Mouse (Mus musculus) small intestine, adult 2 months (tissue): Measurements from ENCODE around the gene Porcn. TPM values are rescaled to one million over a fixed set of nuclear protein-coding genes. Genes with fewer than 3 reads are reported as not detected.

ENCODE experiments used
- H3K27ac ChIP-seq: fragments of 200-500 bp; 2 replicates; pipeline ENCODE4 v1.5.1; 2012; ENCODE audit warnings: low read depth, low read length, control low read depth, inconsistent platforms; ENCODE audit not compliant: insufficient read depth
- H3K27me3 ChIP-seq: fragments of 200-500 bp; 2 replicates; pipeline ENCODE4 v1.6.1; 2012; ENCODE audit warnings: mild to moderate bottlenecking, moderate library complexity, low read length, inconsistent platforms; ENCODE audit not compliant: control insufficient read depth, insufficient read depth
- H3K36me3 ChIP-seq: fragments of 200-500 bp; 2 replicates; pipeline ENCODE4 v1.6.1; 2012; ENCODE audit warnings: mild to moderate bottlenecking, low read length, control low read depth, inconsistent platforms; ENCODE audit not compliant: control insufficient read depth, insufficient read depth
- H3K4me1 ChIP-seq: fragments of 200-500 bp; 2 replicates; pipeline ENCODE4 v1.6.1; 2012; ENCODE audit warnings: low read length, inconsistent platforms, mixed read lengths; ENCODE audit not compliant: control insufficient read depth, insufficient read depth, insufficient read length
- H3K4me3 ChIP-seq: fragments of 200-500 bp; 2 replicates; pipeline ENCODE4 v1.5.1; 2012; ENCODE audit warnings: low read depth, mild to moderate bottlenecking, control low read depth, inconsistent platforms, low read length, moderate library complexity
- CTCF ChIP-seq: fragments of 200-500 bp; IDR thresholded peaks from 2 replicates; pipeline ENCODE4 v1.5.1; 2012; ENCODE audit warnings: low read depth, mild to moderate bottlenecking, control low read depth, inconsistent platforms, low read length, moderate library complexity, mixed read lengths; ENCODE audit not compliant: insufficient replicate concordance, insufficient read length; ENCODE audit errors: extremely low read depth
- POLR2A ChIP-seq: fragments of 200-500 bp; IDR thresholded peaks from 2 replicates; pipeline ENCODE4 v1.6.1; 2012; ENCODE audit warnings: low read depth, mild to moderate bottlenecking, control low read depth, inconsistent platforms, low read length, moderate library complexity
- WGBS: fragments of 180-500 bp; shearing (Covaris S2); methylation state at CpG from one replicate; pipeline ENCODE4 v1.1.7; 2018; 5-methylcytosine and 5-hydroxymethylcytosine counted together
- polyA plus RNA-seq: library from polyadenylated mRNA; depleted of rRNA; stranded (reverse); fragments of >200 nt; gene quantifications from 2 replicates; pipeline ENCODE4 v1.2.3, GENCODE M21; 2012

The Porcn gene
- polyA plus RNA-seq, 1 experiment, result 6.8 TPM

- TF ChIP-seq CTCF, result no peak
- TF ChIP-seq POLR2A, result no peak
- 0 out of 2 replicates have a peak, but pooled peaks cover 2% of the 10 kb centered on the region for H3K4me1 ChIP-seq
- H3K27ac ChIP-seq, result no peak overlapping the region
- WGBS, result 79% methylated on average over 2 of the region's 2 CpGs
- no peaks in the 10 kb centered on the region for H3K27me3 ChIP-seq
- H3K4me3 ChIP-seq, result no peak overlapping the region
- peaks cover 7% of the 10 kb centered on the region for H3K36me3 ChIP-seq
Measured at GRCm38 (mm10) chrX:8247680-8248079, 41.4 kb upstream of the Porcn start.

GRCm38 (mm10) chrX:8238804-8239395, 32.6 kb upstream of the Porcn start:
- no peak overlapping the region for H3K27ac ChIP-seq
- peaks cover 3% of the 10 kb centered on the region; the same call in 1 of the 2 replicates for H3K36me3 ChIP-seq
- TF ChIP-seq CTCF (no peak), POLR2A (no peak)
- H3K4me1 ChIP-seq, result no peaks in the 10 kb centered on the region
- no peak overlapping the region for H3K4me3 ChIP-seq
- H3K27me3 ChIP-seq, result no peaks in the 10 kb centered on the region
- WGBS, result 63% methylated on average over 13 of the region's 13 CpGs

- WGBS, result 79% methylated on average over 2 of the region's 2 CpGs
- Histone ChIP-seq H3K27ac (no peak overlapping the region), H3K4me1 (no peaks in the 10 kb centered on the region), H3K27me3 (no peaks in the 10 kb centered on the region), H3K4me3 (no peak overlapping the region), H3K36me3 (no peaks in the 10 kb centered on the region)
- TF ChIP-seq CTCF, result no peak
- TF ChIP-seq POLR2A, result no peak
Measured at GRCm38 (mm10) chrX:8236704-8237103, 30.4 kb upstream of the Porcn start.

- H3K4me3 ChIP-seq, result no peak overlapping the region
- no peaks in the 10 kb centered on the region for H3K27me3 ChIP-seq
- no peak overlapping the region for H3K27ac ChIP-seq
- 70% methylated on average over 3 of the region's 3 CpGs for WGBS
- TF ChIP-seq POLR2A (no peak), CTCF (no peak)
- H3K4me1 ChIP-seq, result no peaks in the 10 kb centered on the region
- no peaks in the 10 kb centered on the region for H3K36me3 ChIP-seq
Measured at GRCm38 (mm10) chrX:8233602-8234001, 27.3 kb upstream of the Porcn start.

GRCm38 (mm10) chrX:8230272-8230671, 23.9 kb upstream of the Porcn start:
- H3K27ac ChIP-seq, result no peak overlapping the region
- H3K27me3 ChIP-seq, result no peaks in the 10 kb centered on the region
- 87% methylated on average over 4 of the region's 4 CpGs for WGBS
- no peak overlapping the region for H3K4me3 ChIP-seq
- no peaks in the 10 kb centered on the region for H3K4me1 ChIP-seq
- no peaks in the 10 kb centered on the region for H3K36me3 ChIP-seq
- no peak for TF ChIP-seq CTCF
- no peak for TF ChIP-seq POLR2A

GRCm38 (mm10) chrX:8223473-8223872, 17.1 kb upstream of the Porcn start:
- no peaks in the 10 kb centered on the region for H3K27me3 ChIP-seq
- TF ChIP-seq POLR2A (no peak), CTCF (no peak)
- WGBS, result 83% methylated on average over 7 of the region's 7 CpGs
- no peaks in the 10 kb centered on the region for H3K36me3 ChIP-seq
- H3K27ac ChIP-seq, result no peak overlapping the region
- H3K4me3 ChIP-seq, result no peak overlapping the region
- H3K4me1 ChIP-seq, result no peaks in the 10 kb centered on the region

- TF ChIP-seq POLR2A (no peak), CTCF (no peak)
- 55% methylated on average over 7 of the region's 7 CpGs for WGBS
Measured at GRCm38 (mm10) chrX:8222678-8223421, 16.5 kb upstream of the Porcn start.

More at GRCm38 (mm10) chrX:8222678-8223421, 16.5 kb upstream of the Porcn start:
- no peak overlapping the region for H3K27ac ChIP-seq
- H3K4me3 ChIP-seq, result no peak overlapping the region
- H3K36me3 ChIP-seq, result no peaks in the 10 kb centered on the region
- no peaks in the 10 kb centered on the region for H3K27me3 ChIP-seq
- H3K4me1 ChIP-seq, result no peaks in the 10 kb centered on the region
